Mouse (Mus musculus) gastrocnemius, adult 2 months (tissue): ENCODE measurements at regions not wholly inside any gene's neighbourhood (a gene's known extent, or its start where the extent isn't known, plus 50 kb on each side); places are given as distances from the start of the nearest gene placed in this dataset.

Experiments used
- DNase-seq: peaks from one replicate; pipeline ENCODE4 v3.0.0; 2022
- H3K27ac ChIP-seq: fragments of 200-600 bp; 2 replicates; pipeline ENCODE4 v1.8.1; 2022; ENCODE audit warnings: mild to moderate bottlenecking
- H3K4me3 ChIP-seq: fragments of 200-600 bp; 2 replicates; pipeline ENCODE4 v1.8.1; 2022; ENCODE audit warnings: mild to moderate bottlenecking, moderate library complexity
- CTCF ChIP-seq: fragments of 200-600 bp; IDR thresholded peaks from 2 replicates; pipeline ENCODE4 v1.8.1; 2022; ENCODE audit warnings: antibody characterized with exemption, mild to moderate bottlenecking, moderate library complexity
- intact Hi-C: fragments of 180-260 bp; cut with DNase I; formaldehyde crosslinking; loops from one replicate; pipeline ENCODE4 v1.15.1; 2025

DNA sequence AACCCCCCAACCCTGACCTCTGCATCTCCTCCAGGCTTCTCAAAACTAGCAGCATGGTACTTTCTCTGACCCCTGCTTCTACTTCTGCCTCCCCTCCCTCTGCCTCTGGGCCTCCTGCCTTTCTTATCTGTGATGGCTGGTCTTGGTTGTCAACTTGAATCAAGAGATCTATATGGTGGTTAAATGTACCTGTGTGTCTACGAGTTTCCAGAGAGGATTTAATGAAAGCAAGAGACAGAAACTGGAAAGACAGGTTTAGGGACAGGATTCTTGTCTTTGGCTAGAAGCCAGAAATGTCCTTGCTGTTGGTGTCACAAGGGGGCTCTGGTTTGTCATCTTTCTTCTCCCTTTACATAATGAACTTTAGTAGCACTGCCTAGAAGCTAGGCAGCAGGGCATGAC, 180.9 kb downstream of the Gm19410 start:
- no peak for DNase-seq
- no peak for TF ChIP-seq CTCF
- intact Hi-C loops, result no loop called here
- Histone ChIP-seq H3K4me3 (no peak overlapping the region), H3K27ac (no peak overlapping the region)

DNA sequence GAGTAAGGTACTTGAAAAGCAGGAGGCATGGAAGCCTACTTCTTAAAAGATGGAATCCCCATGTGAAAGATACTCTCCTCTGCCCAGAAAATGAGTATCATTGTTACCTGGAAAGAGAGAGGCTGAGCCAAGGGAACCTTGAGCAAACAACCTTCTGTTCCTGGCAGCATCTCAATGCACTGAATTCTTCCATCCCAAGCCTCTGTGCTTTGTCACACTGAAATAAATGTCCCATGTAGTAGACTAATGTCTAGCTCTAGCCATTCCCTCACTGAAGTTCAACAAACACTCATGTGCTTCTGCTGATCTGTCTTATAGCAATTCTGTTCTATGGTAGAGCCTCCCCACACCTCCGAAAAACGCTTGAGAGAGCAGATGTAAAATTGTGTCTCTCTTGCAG, 182.6 kb downstream of the Gm19410 start:
- Histone ChIP-seq H3K27ac (no peak overlapping the region), H3K4me3 (no peak overlapping the region)
- no peak for DNase-seq
- TF ChIP-seq CTCF, result no peak
- intact Hi-C loops, result no loop called here

DNA sequence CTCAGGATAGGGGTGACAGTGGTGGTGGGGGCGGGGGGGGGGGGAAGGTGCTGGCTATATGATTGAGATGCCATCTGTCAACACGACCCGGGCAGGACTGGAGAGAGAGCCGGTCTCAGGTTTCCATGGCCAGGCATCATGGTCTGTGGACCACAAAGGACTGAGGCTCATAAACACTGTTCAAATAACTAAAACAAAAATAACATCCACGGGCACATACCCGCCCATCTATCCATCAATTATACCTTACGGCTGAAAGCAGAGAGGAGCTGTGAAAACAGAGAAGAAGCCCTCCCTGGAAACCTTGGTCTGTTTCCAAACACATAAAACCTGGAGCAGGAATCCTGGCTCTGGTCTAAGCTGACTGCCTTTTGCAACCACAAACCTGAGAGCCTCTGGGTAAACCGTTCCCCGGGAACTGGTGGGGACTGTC, 183.2 kb downstream of the Gm19410 start:
- H3K27ac ChIP-seq, result no peak overlapping the region
- no peak for TF ChIP-seq CTCF
- intact Hi-C loops, result no loop called here

DNA sequence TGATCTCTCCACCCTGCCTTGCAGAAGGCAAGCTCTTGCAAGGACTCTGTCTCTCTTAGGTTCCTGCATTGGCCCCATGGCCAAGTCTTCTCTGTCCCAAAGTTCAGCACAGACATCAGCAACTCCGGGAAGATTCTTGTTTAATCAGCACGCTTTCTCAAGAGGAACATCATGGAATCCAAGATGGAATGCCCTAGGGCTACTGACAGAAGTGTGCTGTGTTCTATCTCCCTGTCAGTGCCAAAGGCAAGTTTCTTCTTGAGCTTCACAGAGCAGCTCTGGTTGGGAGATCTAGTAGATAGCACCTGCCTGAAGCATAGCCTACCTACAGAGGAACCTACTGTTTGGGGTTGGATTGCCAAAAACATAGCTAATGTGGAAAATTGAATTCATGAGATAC, 189.9 kb downstream of the Gm19410 start:
- DNase-seq, result no peak
- no peak overlapping the region for H3K27ac ChIP-seq
- no peak overlapping the region for H3K4me3 ChIP-seq
- no peak for TF ChIP-seq CTCF
- intact Hi-C loops, result no loop called here

More for the DNA sequence above, 183.2 kb downstream of the Gm19410 start:
- H3K4me3 ChIP-seq, result no peak overlapping the region
- no peak for DNase-seq

DNA sequence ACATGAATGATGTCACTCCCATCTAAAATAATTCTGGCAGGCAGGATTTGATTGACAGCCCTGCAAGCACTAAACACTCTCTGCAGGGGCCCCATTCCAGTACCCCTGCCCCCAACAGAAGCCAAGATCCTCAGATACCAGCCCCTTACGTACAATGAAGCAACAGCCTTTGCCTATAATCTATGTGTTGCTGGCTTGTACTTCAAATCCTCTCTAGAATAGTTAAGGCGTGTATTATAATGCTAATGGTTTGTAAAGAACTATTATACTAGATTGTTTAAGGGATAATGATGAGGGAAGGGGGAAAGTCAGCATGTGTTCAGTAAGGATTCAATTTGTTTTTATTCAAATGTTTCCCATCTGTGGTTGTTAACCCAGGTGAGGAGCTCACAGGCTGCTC, 190.7 kb downstream of the Gm19410 start:
- no peak overlapping the region for H3K27ac ChIP-seq
- intact Hi-C loops, result no loop called here

DNA sequence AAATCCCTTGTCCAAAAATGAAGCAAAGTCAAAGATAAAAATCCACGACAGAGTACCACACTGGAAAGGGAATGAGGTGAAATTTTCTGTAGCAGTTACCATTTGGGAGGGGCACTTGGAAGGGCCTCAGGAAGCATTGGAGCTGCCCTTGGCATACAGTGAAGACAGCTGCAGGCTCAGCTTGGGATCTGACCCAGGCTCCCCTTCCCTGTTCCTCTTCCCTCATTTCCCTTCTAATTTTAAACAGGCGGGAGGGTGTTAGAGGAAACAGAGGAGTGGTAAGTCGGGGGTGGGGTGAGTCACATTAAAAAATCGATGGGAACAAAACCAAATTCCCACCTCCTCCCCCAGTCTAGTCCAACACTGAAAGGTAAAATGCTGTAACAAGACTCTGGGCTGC, 193.6 kb downstream of the Gm19410 start:
- no peak for DNase-seq
- intact Hi-C loops, result no loop called here
- Histone ChIP-seq H3K27ac (no peak overlapping the region), H3K4me3 (no peak overlapping the region)
- TF ChIP-seq CTCF, result no peak

More for the DNA sequence above, 190.7 kb downstream of the Gm19410 start:
- TF ChIP-seq CTCF, result no peak
- no peak overlapping the region for H3K4me3 ChIP-seq
- no peak for DNase-seq

DNA sequence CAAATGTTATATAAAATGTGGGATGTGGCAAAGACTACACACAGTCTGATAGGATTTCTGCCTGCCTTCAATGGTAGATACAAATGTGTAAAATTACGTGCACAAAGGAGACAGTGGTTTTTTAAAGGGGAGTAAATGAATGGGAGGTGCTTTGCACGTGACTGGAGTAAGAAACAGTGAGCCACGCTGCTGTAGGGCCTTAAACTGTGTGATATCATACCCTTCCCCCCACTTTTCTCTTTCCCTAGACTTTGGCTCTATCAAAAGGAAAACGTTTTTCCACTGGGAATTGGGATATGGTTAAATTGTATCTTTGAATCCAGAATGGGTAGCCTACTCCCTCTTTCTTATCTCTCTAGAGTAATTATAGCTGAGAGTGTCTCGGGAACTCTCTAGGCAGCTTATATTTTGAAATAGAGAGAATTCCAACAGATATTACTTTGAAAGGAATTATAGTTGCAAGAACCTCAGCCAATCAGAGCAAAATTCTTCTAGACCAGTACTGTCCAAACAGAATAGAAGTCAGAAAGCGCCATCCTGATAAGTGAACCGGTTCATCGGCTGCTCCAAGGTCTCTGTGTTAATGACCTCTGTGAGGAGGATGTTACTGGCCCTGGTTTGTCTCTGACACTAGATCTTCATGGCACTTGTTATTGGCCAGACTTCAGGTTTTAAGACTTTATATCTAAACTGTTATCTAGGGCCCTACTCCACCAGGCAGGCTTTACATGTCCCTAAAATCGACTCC, 195.5 kb downstream of the Gm19410 start:
- TF ChIP-seq CTCF, result no peak
- Histone ChIP-seq H3K4me3 (no peak overlapping the region; the same call in 1 of the 2 replicates), H3K27ac (no peak overlapping the region)
- intact Hi-C loops, result no loop called here
- DNase-seq, result no peak

DNA sequence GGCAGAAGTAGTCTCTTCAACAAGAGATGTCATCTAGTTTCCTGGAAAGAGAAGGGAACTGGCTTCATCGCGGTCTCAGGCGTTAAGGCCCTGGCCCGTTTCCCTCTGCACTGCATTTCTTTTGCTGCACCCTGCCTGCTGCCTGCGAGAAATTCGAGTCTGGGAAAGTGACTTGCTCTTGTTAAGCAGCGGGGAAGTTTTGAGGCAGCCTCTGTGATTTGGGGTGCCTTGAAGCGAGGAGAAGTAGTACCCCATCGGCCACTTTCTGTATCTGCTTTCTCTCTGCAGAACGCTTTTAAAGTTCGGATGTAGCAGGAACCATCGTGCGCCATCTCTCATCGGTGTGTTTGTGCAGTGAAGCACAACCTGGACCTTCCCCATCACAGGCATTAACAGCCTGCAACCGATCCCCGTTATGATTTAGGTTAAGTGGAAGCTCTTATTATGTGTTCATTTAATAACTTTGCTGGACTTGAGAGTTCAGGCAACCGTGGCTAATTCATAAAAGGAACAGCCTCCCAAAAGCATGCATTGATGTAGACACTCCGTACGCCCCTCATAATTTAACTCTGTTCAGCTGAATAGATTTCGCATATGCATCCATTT, 196.1 kb downstream of the Gm19410 start:
- DNase-seq, result no peak
- no peak for TF ChIP-seq CTCF
- Histone ChIP-seq H3K27ac (no peak overlapping the region), H3K4me3 (peak overlapping the region; percentile 23; the same call in 1 of the 2 replicates)
- intact Hi-C loops, result no loop called here

DNA sequence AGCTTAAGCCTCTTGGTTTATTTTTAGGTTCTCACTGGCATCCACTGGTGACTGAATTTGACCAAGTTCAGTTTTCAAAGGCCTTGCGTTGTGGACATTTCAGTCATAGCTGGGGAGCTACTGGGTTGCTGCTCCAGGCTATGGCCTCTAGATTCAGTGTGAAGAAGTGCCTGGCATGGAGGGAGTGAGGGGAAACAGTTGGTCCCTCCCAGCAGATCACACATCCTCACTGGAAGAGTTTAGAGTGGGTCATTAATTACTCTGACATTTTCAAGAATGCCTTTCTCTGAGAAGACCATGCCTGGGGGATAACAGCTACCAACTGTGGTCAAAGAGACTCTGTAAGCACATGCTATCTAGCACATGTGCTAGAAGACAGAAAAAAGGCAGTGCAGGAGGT, 199.3 kb downstream of the Gm19410 start:
- intact Hi-C loops, result no loop called here
- DNase-seq, result no peak
- no peak for TF ChIP-seq CTCF
- Histone ChIP-seq H3K4me3 (no peak overlapping the region), H3K27ac (no peak overlapping the region)

DNA sequence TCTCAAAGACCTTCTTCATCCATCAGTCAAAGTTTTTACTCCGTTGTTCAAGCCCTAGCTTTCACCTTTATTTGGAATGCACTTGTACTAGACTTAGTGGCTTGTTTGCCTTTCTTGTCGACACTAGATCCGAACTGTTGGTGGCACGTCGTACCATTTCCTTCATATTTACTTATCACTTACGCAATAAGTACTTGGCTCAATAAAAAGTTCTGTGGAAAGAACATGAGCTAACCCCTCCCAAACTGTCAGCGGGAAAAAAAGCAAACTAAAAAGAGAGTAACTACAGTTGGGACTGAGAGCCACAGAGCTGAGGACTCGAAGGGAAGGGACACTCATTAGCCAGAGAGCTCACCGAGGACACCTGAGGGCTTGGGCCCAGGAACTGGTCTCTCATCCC, 202.8 kb downstream of the Gm19410 start:
- Histone ChIP-seq H3K4me3 (no peak overlapping the region), H3K27ac (no peak overlapping the region)
- intact Hi-C loops, result no loop called here
- no peak for TF ChIP-seq CTCF
- no peak for DNase-seq

DNA sequence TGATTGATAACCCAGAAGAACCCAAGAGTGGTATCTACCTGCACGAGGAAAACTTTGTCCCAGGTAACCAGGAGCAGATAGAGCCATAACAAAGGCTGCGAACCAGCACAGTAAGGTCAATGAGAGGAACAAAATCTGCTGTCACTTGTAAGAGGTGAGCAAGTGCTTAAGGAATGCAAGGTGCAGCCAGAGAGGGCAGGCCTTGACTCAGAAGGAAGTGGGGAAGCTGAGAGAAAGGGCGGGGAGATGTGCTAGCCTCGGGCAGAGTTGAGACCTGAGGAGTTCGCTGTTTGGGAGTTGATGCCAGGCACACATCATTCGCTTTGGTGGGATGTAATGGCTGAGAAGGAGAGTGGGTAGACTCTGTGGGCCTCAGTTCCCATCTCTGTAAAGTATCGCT, 205.5 kb downstream of the Gm19410 start:
- Histone ChIP-seq H3K4me3 (no peak overlapping the region), H3K27ac (no peak overlapping the region)
- intact Hi-C loops, result no loop called here
- no peak for DNase-seq
- TF ChIP-seq CTCF, result no peak

DNA sequence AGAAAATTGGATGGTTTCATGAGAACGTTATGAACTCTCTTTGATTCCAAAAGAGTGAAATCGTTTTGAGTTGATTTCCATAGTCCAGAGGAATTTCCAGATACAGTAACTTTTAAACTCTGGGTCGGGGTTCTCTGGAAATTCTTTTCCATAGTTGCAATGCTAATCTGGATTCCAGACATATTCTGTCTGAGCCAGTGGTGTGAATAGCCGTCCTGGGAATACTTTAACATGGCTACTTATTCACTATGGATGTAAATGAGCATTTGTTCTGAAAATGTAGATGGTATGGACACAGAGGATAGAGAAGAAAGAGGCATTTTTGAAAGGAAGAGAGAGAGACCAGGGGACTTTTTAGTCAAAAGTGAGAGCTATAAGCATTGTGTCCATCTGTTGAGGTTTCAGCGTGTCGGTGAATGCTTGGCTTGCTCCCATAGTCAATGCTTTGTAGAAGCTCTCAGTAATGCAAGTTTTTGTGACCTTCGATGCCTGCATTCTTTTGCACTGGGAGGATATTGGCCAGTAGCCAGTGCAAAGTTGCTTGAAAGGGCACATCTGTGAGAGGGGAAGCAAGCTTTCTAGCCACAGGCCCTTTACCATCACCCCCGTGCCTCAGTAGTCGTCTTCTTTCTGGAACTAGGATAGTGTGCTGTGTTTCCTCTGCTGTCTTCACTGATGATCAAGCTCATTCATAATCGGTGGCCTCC, 208.9 kb downstream of the Gm19410 start:
- no peak for TF ChIP-seq CTCF
- intact Hi-C loops, result no loop called here
- no peak for DNase-seq
- Histone ChIP-seq H3K27ac (no peak overlapping the region), H3K4me3 (no peak overlapping the region)

DNA sequence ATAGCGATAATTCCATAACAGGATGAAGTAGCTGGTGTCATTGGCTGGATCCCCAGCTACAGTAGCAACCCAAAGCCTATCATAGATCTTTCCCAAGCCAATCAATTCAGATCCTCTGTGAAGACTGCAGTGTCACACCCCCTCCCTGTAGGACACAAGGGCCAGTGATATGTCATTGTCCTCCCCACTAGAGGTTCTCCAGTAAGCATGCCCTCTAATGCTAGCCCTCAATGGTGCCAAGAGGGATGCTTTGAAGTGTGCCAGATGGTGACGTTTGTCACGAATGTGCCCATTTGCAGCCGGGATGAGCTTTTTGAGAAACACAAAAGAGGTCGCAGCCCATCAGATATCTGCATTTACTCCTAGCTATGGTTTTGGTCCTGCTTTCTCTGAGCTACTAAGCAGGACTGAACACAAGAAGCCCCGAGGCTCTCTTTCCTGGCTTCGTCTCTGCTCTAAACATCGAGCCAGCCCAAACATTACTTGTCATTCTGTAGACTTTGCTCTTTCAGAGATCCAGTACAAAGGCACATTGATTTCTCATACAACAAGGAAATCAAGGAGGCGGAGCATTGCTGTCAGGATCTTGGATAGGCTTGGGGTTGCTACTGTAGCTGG, 214.2 kb downstream of the Gm19410 start:
- intact Hi-C loops, result no loop called here
- no peak for TF ChIP-seq CTCF
- no peak for DNase-seq
- no peak overlapping the region for H3K27ac ChIP-seq
- no peak overlapping the region for H3K4me3 ChIP-seq
